Mouse (Mus musculus) T-cell, adult 2 months (primary cell): Measurements from ENCODE around the gene Pdxdc1.
"Not testable (repeated sequence)": the region's sequence is repeated elsewhere in the genome, so short reads cannot be mapped to it uniquely, and the experiment has no call there.

Experiments
- DNase-seq: peaks from one replicate; pipeline ENCODE4 v3.0.0; 2022; ENCODE audit warnings: low spot score

Gene Pdxdc1

DNA sequence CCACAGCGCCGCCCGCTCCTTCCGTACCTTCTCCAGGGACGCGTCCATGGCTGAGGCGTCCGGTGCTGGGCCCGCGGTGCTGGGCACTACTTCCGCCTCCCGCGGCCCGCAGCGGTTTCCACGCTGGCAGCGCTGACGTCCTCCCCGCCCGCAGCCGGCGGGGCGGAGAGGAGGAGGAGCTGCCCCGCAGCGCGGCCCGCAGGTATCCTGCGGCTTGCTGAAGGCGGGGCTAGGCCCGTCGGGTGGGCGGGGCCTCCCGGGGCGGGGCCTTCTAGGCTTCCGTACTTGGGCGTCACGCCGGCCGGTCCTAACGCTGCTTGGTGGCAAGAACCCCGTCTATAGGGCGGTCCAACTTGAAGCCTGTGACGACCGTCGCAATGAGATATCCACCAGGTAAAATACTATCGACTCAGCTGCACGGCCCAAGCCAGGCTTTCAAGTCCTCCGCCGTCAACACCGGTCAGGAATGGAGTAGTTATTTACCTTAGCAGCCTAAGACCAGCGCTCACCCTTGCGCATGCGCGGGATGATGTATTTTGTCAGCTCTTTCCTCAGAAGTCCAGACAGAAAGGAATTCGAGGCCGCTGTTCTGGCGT, at the start of gene Pdxdc1, which contains the start of gene Mpv17l:
Gene Pdxdc1 (minus strand): TSS at position 244 of the 596 bp plus-strand sequence.
Gene Mpv17l (plus strand): TSS at position 274 of the 596 bp plus-strand sequence.
- DNase-seq = peak; percentile 97

DNA sequence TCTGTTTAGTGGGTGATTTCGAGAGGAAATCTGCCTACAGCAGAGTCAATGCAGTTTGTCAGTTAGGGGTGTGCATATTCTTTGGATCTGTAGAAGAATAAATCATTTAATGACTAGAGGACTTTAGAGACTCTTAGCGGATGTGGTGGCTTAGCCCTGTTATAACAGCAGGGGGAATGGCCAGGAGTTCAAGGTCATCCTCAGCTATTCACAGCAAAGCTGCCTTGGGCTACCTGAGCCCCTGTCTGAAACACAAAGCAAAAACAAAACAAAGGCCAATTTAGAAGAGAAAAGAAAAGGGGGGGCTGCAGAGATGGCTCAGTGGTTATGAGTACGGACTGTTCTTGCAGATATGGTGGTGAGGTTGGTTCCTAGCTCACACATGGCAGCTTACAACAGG, 48.3 kb upstream of the Pdxdc1 start:
- DNase-seq = no peak

DNA sequence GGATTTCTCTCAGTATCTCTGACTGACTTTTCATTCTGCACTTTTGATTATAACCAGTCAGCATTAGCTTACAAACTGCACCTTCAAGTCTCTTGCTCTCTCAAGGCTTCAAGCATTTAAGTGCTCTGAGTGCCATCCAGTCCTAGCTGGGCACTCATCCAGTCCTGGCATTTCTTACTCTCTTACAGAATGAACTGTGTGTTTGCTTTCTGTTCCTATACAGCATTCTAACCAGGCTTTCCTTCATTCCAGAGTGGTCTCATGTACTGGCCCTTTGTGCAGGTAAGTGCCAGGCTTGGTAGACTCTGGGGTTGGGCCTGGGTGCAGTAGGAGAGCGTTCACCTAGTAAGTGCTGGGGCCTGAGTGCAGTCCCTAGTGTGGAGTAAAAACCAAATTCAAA, 43.4 kb upstream of the Pdxdc1 start:
- no peak for DNase-seq

GRCm38 (mm10) chr16:13945153-13945552, 42.2 kb upstream of the Pdxdc1 start:
- DNase-seq = no peak

- no peak for DNase-seq
Measured at GRCm38 (mm10) chr16:13944752-13945151, 41.8 kb upstream of the Pdxdc1 start.

- DNase-seq = no peak
Measured at GRCm38 (mm10) chr16:13944178-13944577, 41.2 kb upstream of the Pdxdc1 start.

DNA sequence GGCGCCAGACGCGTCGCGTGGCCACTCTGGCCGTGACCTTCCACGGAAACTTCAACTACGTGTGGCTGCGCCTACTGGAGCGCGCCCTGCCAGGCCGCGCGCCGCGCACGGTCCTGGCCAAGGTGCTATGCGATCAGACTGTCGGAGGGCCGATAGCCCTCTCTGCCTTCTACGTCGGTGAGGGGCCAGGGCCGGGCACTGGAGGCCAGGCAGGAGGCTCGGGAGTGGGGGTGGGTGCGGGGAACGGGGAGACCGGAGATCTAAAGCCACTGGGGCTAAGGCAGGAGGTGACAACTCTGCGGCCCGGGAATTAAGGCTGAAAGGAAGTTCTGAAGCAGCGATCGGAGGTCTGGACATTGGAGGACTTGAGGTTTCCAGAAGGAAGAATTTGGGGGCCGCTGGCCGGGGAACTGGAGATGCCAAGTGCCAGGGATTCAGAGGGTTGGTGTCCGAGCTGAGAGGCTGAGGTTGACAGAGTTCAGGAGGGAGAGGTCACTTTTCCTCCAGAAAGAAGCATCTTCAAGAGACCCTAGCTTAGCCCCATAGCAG, 38.0 kb upstream of the Pdxdc1 start:
- no peak for DNase-seq

DNA sequence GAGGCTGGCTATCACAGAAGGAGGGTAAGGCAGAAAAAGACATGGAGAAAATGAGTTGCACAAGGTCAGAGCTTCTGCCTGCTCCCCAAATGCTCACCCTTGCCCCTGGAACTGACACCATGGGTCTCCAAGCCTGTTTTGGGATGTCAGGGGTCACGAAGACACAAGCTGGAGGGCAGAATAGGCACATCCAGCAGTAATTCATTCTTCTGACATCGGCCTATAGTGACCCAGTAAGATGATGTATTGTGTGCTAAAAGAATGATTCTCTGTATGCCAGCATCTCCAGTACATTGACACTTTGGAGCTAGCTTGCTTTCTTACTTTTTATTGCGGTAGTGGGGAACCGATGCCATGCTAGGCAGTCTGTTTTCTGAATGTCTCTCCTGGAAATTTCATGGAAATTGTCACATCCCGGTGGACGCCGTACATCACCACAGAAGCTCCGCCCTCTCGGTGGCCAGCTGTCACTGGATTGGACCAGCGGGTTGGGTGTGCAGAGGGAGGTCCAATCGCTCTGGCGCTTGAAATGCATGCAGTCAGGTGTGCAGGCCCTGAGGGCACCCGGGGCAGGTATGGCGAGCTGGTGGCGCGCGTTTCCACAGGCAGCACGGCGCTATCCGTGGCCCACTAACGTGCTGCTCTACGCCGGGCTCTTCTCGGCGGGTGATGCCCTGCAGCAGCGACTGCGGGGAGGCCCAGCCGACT, 37.4 kb upstream of the Pdxdc1 start:
- DNase-seq = no peak

DNA sequence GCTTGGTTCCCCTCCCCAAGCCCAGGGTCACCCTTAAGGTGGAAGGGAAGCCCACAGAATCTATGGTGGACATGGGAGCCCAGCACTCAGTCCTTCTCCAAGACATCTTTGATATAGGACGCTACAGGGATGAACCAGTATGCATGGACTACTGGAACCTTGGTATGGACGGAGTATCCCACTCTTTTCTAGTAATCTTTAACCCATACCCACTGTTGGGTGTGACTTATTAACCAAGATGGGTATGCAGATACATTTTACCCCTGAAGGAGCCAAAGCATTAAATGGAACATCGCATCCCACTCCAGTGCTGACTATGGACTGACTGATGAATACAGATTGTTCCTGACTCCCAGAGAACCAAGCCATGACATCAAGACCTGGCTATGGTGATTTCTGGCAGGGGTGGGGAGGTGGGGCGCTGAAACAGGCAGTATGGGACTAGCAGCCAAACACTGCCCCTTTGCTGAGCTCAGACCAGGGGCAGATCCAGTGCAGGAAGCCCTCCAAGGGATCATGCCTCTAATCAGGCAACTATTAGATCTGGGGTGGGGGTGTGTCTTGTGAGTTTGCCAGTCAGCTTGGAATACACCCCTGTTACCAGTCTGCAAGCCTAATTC, 24.6 kb upstream of the Pdxdc1 start:
- no peak for DNase-seq

DNA sequence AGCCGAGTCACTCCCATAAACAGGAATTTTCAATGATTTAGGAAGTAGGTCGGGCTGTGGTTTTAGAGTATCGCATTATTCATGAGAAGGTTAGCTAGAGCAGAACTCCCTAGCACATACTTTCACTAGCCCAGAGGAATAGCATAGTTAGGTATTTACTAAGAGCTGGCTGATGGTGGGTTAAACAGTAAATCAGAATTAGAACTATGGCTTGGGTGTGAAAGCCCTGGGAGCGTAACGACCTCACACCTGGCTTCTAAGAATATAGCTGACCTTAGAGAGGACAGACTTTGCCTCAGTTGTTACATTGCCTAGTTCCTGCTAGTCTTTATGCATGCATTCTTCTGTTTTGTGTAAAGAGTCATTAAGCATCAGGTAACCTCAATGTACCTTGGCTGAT, 20.0 kb upstream of the Pdxdc1 start:
- DNase-seq = not testable (repeated sequence)

DNA sequence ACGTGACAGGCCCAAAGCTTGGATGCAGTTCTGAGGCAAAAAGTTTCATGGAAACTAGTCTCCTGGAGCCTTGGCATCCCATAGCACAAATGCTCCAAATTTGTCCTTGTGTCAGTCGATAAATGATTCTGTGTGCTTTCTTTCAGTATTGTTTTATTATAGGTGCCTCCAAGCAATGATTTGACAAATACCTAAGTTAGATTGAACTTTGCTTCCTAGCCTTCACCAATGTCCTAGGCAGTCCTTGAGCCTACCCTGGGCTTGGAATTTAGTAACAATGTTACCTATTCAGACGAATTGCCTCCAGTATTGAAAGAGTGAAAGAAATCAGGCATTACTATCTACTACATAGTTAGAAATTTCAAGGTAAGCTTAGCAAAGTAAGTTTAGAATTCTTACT, 19.6 kb upstream of the Pdxdc1 start:
- not testable (repeated sequence) for DNase-seq

- no peak for DNase-seq
Measured at GRCm38 (mm10) chr16:13921781-13922180, 18.9 kb upstream of the Pdxdc1 start.

- no peak for DNase-seq
Measured at GRCm38 (mm10) chr16:13921063-13921462, 18.1 kb upstream of the Pdxdc1 start.

DNA sequence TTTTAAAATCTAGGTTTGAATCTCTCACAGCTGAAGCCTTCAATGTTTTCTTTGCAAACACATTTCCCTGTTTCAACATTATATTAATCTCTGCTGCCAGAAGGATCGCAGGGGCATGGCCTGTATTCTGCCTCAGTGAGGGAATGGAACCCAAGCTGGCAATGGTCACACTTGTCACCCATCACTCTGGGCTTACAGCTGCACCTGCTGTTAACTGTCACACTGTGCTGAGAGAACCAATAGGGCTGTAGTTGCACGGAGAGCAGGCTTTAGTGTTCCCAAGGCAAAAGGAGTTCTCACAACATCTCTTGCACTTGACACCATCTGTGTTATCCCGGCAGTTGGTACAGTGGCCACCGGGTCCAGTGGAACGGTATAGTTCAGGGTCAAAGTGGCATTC, 17.2 kb upstream of the Pdxdc1 start:
- DNase-seq = no peak

DNA sequence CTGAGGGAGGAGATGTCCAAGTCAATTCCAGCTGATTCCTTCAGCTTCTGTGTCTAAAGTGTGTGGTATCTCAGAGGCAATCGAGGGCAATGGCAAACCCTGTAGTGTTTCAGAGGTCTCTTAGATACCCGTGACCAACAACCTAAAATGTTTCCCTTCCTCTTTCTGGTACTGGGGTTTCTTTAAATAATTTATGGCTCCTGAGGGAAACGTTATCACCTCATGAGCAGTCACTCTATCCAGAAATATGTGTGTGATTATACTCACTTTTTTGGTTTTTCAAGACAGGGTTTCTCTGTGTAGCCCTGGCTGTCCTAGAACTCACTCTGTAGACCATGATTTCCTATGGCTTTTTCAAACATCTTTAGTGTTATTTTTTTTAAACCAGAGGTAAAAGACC, 4.4 kb upstream of the Pdxdc1 start:
- DNase-seq = no peak

DNA sequence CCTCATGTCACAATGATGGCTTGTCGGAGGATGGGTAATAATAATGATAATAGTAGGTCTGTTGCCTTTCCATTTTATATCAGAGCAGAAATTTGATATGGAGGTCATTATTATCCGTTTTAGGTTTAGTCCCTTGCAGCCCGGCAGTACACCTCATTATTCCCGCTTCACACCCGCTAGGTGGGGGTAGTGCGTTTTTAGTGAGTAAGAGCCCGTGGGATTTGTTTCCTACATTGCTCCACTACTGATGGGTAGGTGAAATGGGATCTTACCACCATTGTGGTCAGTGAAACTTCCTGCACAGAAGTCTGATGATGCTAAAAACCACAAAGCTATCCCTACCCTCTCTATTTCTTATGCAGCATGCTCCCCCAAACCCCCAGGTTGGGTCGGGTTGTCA, 557 bp upstream of the Pdxdc1 start:
- DNase-seq = no peak

- DNase-seq = peak; percentile 49
Measured at GRCm38 (mm10) chr16:13902397-13902831, 517 bp downstream of the Pdxdc1 start.

GRCm38 (mm10) chr16:13898981-13899380, 4.0 kb downstream of the Pdxdc1 start:
- no peak for DNase-seq

GRCm38 (mm10) chr16:13896357-13896756, 6.6 kb downstream of the Pdxdc1 start:
- no peak for DNase-seq

DNA sequence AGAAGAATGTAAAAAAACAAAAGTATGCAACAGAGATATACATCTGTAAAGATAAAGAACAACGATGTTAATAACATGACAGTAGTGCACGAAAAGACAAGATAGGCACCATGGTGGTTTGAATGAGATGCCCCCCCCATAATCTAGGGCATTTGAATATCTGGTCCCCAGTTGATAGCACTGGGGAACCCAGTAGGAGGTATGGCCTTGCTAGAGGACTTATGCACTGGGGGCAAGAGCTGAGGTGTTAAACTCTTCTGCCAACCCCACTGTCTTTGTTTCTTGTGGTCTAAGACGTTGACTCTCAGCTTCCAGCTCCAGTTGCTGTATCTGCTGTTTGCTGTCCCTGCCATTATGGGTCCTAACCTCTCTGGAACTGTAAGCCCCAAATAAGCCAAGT, 7.2 kb downstream of the Pdxdc1 start:
- DNase-seq = no peak

- DNase-seq = no peak
Measured at GRCm38 (mm10) chr16:13894097-13894496, 8.8 kb downstream of the Pdxdc1 start.

DNA sequence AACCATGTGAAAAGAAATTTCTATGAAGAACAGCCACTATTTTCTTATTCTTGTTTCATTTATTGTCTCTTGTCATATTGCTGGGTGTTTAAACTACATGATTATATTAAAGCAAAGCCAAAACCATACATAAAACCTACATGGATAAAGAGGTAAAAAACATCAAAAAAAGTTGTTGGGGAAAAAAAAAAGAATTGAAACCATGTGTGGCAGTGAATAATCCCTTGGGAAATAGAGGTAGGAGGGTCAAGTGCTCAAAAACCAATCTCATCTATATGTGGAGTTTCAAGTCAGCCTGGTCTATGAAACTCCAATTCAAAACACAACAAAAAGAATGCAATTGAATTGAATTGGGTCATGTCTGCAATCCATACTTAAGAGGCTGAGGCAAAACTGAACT, 10.1 kb downstream of the Pdxdc1 start:
- DNase-seq = no peak

DNA sequence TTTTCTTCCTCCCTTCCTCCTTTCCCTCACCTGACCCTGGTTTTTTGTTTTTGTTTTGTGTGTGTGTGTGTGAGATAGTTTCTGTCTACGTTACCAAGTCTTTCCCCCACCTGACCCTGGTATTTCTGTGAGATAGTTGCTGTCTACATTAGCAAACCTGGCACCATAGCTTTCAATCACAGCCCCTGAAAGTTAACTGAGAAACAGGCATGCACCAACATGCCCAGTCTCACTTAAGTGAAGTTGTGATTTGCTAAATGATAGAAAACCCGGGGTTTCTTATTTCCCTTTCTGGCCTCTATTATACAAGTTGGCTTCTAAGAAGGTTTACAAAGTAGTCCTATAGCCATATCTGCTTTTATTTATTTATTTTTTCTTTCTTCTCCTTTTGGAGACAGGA, 12.5 kb downstream of the Pdxdc1 start:
- no peak for DNase-seq
